Mouse (Mus musculus) liver (tissue): ENCODE data around the gene Ruvbl1.
A peak's percentile ranks its signal among the peaks of the same experiment; 100 is the strongest.

ENCODE experiments used
- DNase-seq: peaks from one replicate; pipeline ENCODE4 v3.0.0-alpha.2; 2020; ENCODE audit warnings: mixed read lengths

Ruvbl1 gene

GRCm38 (mm10) chr6:88465181-88465920 lies at the start of gene Ruvbl1:
Ruvbl1 (plus strand) TSS chr6:88465409.
- DNase-seq: peak; percentile 91

GRCm38 (mm10) chr6:88416130-88416758 lies 49.0 kb upstream of the Ruvbl1 start:
- DNase-seq: no peak

GRCm38 (mm10) chr6:88431202-88431601 lies 34.0 kb upstream of the Ruvbl1 start:
- peak; percentile 50 for DNase-seq

GRCm38 (mm10) chr6:88435609-88436008 lies 29.6 kb upstream of the Ruvbl1 start:
- DNase-seq: no peak

- DNase-seq: no peak
Observed at GRCm38 (mm10) chr6:88439056-88439455, 26.2 kb upstream of the Ruvbl1 start.

- no peak for DNase-seq
Observed at GRCm38 (mm10) chr6:88442551-88442950, 22.7 kb upstream of the Ruvbl1 start.

GRCm38 (mm10) chr6:88443446-88443845 lies 21.8 kb upstream of the Ruvbl1 start:
- no peak for DNase-seq

GRCm38 (mm10) chr6:88444076-88444750 lies 21.0 kb upstream of the Ruvbl1 start:
- no peak for DNase-seq

GRCm38 (mm10) chr6:88445661-88446060 lies 19.5 kb upstream of the Ruvbl1 start:
- no peak for DNase-seq

GRCm38 (mm10) chr6:88446063-88447002 lies 18.9 kb upstream of the Ruvbl1 start, which contains the start of gene Eefsec:
Eefsec (minus strand) TSS chr6:88446539.
- peak; percentile 85 for DNase-seq

GRCm38 (mm10) chr6:88447454-88447853 lies 17.8 kb upstream of the Ruvbl1 start:
- DNase-seq: no peak

GRCm38 (mm10) chr6:88454545-88454944 lies 10.7 kb upstream of the Ruvbl1 start:
- DNase-seq: no peak

GRCm38 (mm10) chr6:88469878-88470277 lies 4.7 kb downstream of the Ruvbl1 start:
- DNase-seq: no peak

- DNase-seq: no peak
Observed at GRCm38 (mm10) chr6:88480421-88480820, 15.2 kb downstream of the Ruvbl1 start.

- no peak for DNase-seq
Observed at GRCm38 (mm10) chr6:88483111-88483510, 17.9 kb downstream of the Ruvbl1 start.

- DNase-seq: no peak
Observed at GRCm38 (mm10) chr6:88483913-88484312, 18.7 kb downstream of the Ruvbl1 start.

GRCm38 (mm10) chr6:88485378-88485777 lies 20.2 kb downstream of the Ruvbl1 start:
- DNase-seq: peak; percentile 54

GRCm38 (mm10) chr6:88486893-88487292 lies 21.7 kb downstream of the Ruvbl1 start:
- DNase-seq: peak; percentile 59

GRCm38 (mm10) chr6:88489026-88489425 lies 23.8 kb downstream of the Ruvbl1 start:
- DNase-seq: no peak

- no peak for DNase-seq
Observed at GRCm38 (mm10) chr6:88489834-88490233, 24.6 kb downstream of the Ruvbl1 start.

- DNase-seq: no peak
Observed at GRCm38 (mm10) chr6:88490629-88491354, 25.6 kb downstream of the Ruvbl1 start.

- no peak for DNase-seq
Observed at GRCm38 (mm10) chr6:88493712-88494111, 28.5 kb downstream of the Ruvbl1 start.
